Mouse (Mus musculus): ENCODE measurements at regions not wholly inside any gene's neighbourhood (a gene's known extent, or its start where the extent isn't known, plus 50 kb on each side); places are given as distances from the start of the nearest gene placed in this dataset.

- TF ChIP-seq CTCF (IDR thresholded peaks at IDR 0.05; ENCODE audit: extremely low read depth, insufficient read depth, insufficient read length, insufficient replicate concordance): no peak
- no peak for TF ChIP-seq POLR2A (IDR thresholded peaks at IDR 0.05; ENCODE audit: low read depth, low read length)
Observed at GRCm38 (mm10) chr10:118990500-118990899, 120.5 kb upstream of the Dyrk2 start.
